Mouse (Mus musculus) testis, adult 2 months (tissue): ENCODE measurements around the gene Ncbp3.

Source experiments
- CTCF ChIP-seq: fragments of 200-500 bp; IDR thresholded peaks from 2 replicates; pipeline ENCODE4 v1.5.1; 2012; ENCODE audit warnings: low read depth, mild to moderate bottlenecking, inconsistent platforms, low read length, moderate library complexity; ENCODE audit not compliant: control insufficient read depth, insufficient read depth, insufficient replicate concordance
- POLR2A ChIP-seq: fragments of 200-500 bp; IDR thresholded peaks from 2 replicates; pipeline ENCODE4 v1.6.1; 2012; ENCODE audit warnings: low read depth, mild to moderate bottlenecking, inconsistent platforms, low read length, moderate library complexity; ENCODE audit not compliant: control insufficient read depth

- TF ChIP-seq CTCF (no peak), POLR2A (no peak)
Measured at GRCm38 (mm10) chr11:73014831-73015344, 32.7 kb upstream of the Ncbp3 start.
